Mouse (Mus musculus): ENCODE measurements around the gene Ccar1.
A peak's percentile ranks its signal among the peaks of the same experiment; 100 is the strongest.
"Not testable (repeated sequence)": the region's sequence is repeated elsewhere in the genome, so short reads cannot be mapped to it uniquely, and the experiment has no call there.

Gene Ccar1

GRCm38 (mm10) chr10:62792177-62793090, at the start of gene Ccar1:
TSS of gene Ccar1 (minus strand) at chr10:62792286.
- DNase-seq (ENCODE audit: low spot score in 2 of 2) = peak; percentile 98 to 99

DNA sequence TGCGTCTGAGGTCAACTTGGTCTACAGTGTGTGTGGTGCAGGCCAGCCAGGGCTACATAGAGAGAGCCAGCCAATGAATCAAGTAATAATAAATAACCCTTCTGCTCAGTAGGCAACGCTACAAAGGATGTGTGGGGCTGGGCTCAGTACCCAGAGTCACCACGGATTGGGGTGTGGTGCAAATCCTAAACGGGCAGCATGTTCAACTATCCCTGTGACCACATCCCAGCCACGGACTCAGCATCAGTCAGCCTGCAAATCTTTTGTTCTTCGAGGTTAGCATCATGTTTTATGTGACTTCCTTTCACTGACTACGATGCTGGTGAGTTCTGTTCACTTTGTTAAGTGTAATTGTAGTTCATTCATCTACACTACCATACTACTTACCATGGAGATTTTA, 48.6 kb upstream of the Ccar1 start:
- no peak for DNase-seq (ENCODE audit: low spot score in 2 of 2)

DNA sequence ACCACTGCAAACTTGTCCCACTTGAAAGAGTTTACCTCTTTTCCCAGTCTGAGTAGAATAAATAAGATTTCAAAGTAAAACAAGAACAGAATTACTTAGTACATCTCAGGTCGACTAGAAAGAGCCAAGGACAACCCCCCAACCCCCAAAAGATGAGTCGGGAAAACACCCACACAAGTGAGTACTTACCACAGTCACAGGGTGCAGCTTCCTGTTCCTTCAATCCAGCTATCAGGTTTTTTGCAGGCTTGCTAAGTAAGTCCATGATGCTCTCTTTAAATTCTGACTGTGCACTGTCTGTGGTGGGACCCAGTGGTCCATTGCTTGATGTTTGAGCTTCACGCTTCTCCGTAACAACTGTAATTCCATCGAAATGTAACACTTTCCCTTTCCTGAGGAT, 45.9 kb upstream of the Ccar1 start:
- no peak for DNase-seq (ENCODE audit: low spot score in 2 of 2)

GRCm38 (mm10) chr10:62832783-62833182, 40.7 kb upstream of the Ccar1 start:
- DNase-seq (ENCODE audit: low spot score in 2 of 2) = no peak

GRCm38 (mm10) chr10:62831546-62831945, 39.5 kb upstream of the Ccar1 start:
- DNase-seq (ENCODE audit: low spot score in 2 of 2) = no peak

GRCm38 (mm10) chr10:62824474-62824873, 32.4 kb upstream of the Ccar1 start:
- DNase-seq (ENCODE audit: low spot score in 2 of 2) = no peak

GRCm38 (mm10) chr10:62823431-62823830, 31.3 kb upstream of the Ccar1 start:
- no peak for DNase-seq (ENCODE audit: low spot score in 2 of 2)

DNA sequence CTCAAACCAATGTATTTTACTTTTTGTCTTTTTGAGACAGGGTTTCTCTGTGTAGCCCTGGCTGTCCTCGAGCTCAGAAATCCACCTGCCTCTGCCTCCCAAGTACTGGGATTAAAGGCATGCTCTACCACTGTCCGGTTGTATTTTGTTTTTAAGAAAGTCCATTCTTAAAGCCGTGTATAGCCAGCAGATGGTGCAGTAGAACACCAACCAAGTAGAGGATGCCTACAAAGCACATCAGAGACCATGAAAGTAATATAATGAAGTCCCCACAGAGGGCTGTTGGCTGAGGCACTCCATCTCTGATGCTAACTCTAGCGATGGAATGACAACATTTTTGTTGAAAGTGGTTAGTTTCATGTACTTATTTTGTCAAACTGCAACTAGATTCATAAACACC, 17.9 kb upstream of the Ccar1 start:
- DNase-seq (ENCODE audit: low spot score in 2 of 2) = no peak

DNA sequence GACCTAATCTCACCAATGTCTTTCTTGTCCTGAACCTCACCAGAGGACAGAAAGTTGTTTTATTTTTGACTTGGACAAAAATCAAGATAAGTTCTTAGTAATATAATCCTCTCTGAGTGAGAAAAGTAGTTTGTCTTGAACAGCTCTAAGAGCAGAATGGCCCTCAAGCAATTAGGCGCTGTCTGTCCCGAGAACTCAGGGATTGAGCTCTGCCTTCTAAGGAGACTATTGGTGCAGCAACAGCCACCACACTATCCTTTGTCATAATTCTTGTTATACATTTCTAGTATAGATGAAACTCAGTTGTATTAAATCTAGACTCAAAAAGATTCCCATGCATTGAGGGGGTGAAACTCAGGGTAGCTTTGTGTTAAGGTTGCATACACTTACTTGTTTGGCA, 16.7 kb upstream of the Ccar1 start:
- DNase-seq (ENCODE audit: low spot score in 2 of 2) = no peak

DNA sequence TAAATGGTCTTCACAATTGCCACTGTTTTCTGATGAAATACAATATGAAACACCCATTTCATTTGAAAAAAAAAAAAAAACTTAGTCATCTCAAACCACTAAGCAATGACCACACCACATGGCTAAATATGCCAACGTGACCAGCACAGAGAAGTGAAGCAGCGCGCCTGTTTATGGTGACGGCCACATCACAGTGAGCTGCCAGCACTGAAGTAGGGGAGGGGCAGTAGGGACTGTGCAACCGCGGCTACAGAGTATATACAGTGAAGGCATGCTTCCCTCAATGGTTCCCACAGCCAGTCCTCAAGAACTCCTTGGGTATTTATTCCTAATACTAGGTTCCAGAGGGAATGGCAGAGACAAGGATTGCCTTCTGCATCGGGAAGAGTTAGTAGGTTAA, 16.2 kb upstream of the Ccar1 start:
- DNase-seq (ENCODE audit: low spot score in 2 of 2) = no peak

GRCm38 (mm10) chr10:62804106-62804505, 12.0 kb upstream of the Ccar1 start:
- no peak for DNase-seq (ENCODE audit: low spot score in 2 of 2)

GRCm38 (mm10) chr10:62803296-62803695, 11.2 kb upstream of the Ccar1 start:
- DNase-seq (ENCODE audit: low spot score in 2 of 2) = no peak

DNA sequence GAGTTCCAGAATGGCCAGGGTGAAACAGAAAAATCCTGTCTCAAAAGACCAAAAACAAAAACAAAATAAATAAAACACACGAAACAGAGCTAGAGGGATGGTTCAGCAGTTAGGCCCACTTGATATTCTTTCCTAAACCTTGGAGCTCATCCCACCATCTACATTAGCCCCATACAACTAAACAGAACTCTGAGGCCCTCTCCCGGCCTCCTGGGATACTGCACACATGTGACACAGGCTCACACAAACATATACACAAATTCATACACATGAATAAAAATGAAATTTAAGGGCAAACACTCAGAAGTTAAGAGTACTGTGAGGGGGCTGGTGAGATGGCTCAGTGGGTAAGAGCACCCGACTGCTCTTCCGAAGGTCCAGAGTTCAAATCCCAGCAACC, 2.1 kb upstream of the Ccar1 start:
- no peak for DNase-seq (ENCODE audit: low spot score in 2 of 2)

DNA sequence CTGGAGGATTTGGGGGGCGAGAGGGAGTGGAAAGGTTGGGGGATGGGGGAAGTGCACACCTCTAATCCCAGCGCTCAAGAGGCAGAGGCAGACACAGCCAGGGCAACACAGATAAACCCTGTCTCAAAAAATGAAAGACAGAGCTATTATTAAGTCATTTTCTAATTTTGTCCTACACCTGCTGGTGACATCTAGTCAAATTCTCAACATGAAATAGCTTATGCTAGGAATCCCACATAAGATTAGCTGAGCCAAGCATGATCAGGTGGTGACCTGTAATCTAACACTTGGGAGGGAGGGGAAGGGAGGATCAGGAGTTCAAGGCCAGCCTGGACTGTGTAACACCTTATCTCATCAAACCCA, 986 bp upstream of the Ccar1 start:
- no peak for DNase-seq (ENCODE audit: low spot score in 2 of 2)

- peak in 1 of 2 experiments; percentile 60 for DNase-seq (ENCODE audit: low spot score in 2 of 2)
Observed at GRCm38 (mm10) chr10:62791251-62792176, 572 bp downstream of the Ccar1 start.

DNA sequence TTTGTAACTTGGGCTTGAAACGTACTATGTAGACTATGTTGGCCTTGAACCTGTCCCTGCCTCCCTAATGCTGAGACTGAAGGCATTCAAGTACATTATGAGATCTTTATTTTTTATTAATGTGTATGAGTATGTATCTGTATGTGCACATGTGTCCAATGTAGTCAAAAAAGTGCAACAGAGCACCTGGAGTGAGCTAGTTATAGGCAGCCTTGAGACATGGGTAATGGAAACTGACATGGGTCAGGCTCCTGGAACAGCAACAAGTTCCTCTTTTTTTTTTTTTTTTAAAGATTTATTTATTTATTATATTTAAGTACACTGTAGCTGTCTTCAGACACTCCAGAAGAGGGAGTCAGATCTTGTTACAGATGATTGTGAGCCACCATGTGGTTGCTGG, 10.3 kb downstream of the Ccar1 start:
- not testable (repeated sequence) for DNase-seq (ENCODE audit: low spot score in 2 of 2)

- no peak for DNase-seq (ENCODE audit: low spot score in 2 of 2)
Observed at GRCm38 (mm10) chr10:62750781-62751180, 41.3 kb downstream of the Ccar1 start.

- DNase-seq (ENCODE audit: low spot score in 2 of 2) = no peak
Observed at GRCm38 (mm10) chr10:62739961-62740737, 51.9 kb downstream of the Ccar1 start.

GRCm38 (mm10) chr10:62736965-62737688, 55.0 kb downstream of the Ccar1 start:
- no peak for DNase-seq (ENCODE audit: low spot score in 2 of 2)

GRCm38 (mm10) chr10:62730826-62731225, 61.3 kb downstream of the Ccar1 start:
- no peak for DNase-seq (ENCODE audit: low spot score in 2 of 2)

Data from urinary bladder, postnatal 4 days (tissue).